Mouse (Mus musculus) thymus, adult 2 months (tissue): ENCODE measurements around the gene Tmem266. TPM values are rescaled to one million over a fixed set of nuclear protein-coding genes. Genes with fewer than 3 reads are reported as not detected.

ENCODE experiments used
- DNase-seq: peaks from one replicate; pipeline ENCODE4 v3.0.0; 2021
- H3K27ac ChIP-seq: fragments of 200-500 bp; 2 replicates; pipeline ENCODE4 v1.5.1; 2012; ENCODE audit warnings: low read length, control low read depth; ENCODE audit not compliant: control insufficient read depth, insufficient read depth
- H3K27me3 ChIP-seq: fragments of 200-500 bp; 2 replicates; pipeline ENCODE4 v1.6.1; 2012; ENCODE audit warnings: mild to moderate bottlenecking, low read length, moderate library complexity, mixed read lengths; ENCODE audit not compliant: control insufficient read depth, insufficient read depth
- H3K36me3 ChIP-seq: fragments of 200-500 bp; 2 replicates; pipeline ENCODE4 v1.6.1; 2012; ENCODE audit warnings: mild to moderate bottlenecking, low read length, moderate library complexity; ENCODE audit not compliant: control insufficient read depth, insufficient read depth
- H3K4me1 ChIP-seq: fragments of 200-500 bp; replicated peaks from 2 replicates; pipeline ENCODE4 v1.6.1; 2012; ENCODE audit warnings: low read length; ENCODE audit not compliant: control insufficient read depth, insufficient read depth
- H3K4me3 ChIP-seq: fragments of 200-500 bp; 2 replicates; pipeline ENCODE4 v1.5.1; 2012; ENCODE audit warnings: mild to moderate bottlenecking, low read length, control low read depth, moderate library complexity; ENCODE audit not compliant: control insufficient read depth, insufficient read depth
- CTCF ChIP-seq: fragments of 200-500 bp; IDR thresholded peaks from 2 replicates; pipeline ENCODE4 v1.5.1; 2012; ENCODE audit warnings: mild to moderate bottlenecking, control low read depth, low read length, moderate library complexity, borderline replicate concordance; ENCODE audit not compliant: control insufficient read depth, poor library complexity, insufficient read depth; ENCODE audit errors: extremely low read depth
- POLR2A ChIP-seq: fragments of 200-500 bp; IDR thresholded peaks from 2 replicates; pipeline ENCODE4 v1.6.1; 2012; ENCODE audit warnings: mild to moderate bottlenecking, low read length, control low read depth, moderate library complexity; ENCODE audit not compliant: control insufficient read depth, poor library complexity, insufficient read depth; ENCODE audit errors: extremely low read depth
- WGBS: fragments of 180-500 bp; shearing (Covaris S2); methylation state at CpG from one replicate; pipeline ENCODE4 v1.1.7; 2018; 5-methylcytosine and 5-hydroxymethylcytosine counted together
- polyA plus RNA-seq: library from polyadenylated mRNA; depleted of rRNA; stranded (reverse); fragments of >200 nt; gene quantifications from 2 replicates; pipeline ENCODE4 v1.2.3, GENCODE M21; 2012

Tmem266 gene
- polyA plus RNA-seq, 1 experiment = 1.00 TPM

DNA sequence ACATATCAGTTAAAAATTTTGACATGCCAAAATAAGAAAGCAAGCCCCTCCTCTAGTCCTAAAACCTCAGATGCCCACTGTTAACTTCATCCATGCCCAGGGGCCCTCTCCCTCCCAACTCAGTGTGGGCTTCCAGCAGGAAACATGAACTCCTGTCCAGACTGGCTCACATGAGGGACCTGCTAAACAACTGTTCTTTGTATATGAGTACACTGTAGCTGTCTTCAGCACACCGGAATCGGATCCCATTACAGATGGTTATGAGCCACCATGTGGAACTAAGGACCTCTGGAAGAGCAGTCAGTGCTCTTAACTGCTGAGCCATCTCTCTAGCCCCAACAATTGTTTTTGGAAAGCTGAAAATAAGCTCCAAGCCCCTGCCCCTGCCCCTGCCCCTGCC lies 80.1 kb downstream of the Tmem266 start:
- 96% methylated on average over 2 of the region's 2 CpGs for WGBS
- Histone ChIP-seq H3K4me1 (0 out of 2 replicates have a peak, but pooled peaks cover 3% of the 10 kb centered on the region), H3K27ac (no peak overlapping the region), H3K27me3 (no peaks in the 10 kb centered on the region), H3K4me3 (no peak overlapping the region), H3K36me3 (no peaks in the 10 kb centered on the region)
- TF ChIP-seq POLR2A = no peak
- TF ChIP-seq CTCF = no peak
- no peak for DNase-seq

DNA sequence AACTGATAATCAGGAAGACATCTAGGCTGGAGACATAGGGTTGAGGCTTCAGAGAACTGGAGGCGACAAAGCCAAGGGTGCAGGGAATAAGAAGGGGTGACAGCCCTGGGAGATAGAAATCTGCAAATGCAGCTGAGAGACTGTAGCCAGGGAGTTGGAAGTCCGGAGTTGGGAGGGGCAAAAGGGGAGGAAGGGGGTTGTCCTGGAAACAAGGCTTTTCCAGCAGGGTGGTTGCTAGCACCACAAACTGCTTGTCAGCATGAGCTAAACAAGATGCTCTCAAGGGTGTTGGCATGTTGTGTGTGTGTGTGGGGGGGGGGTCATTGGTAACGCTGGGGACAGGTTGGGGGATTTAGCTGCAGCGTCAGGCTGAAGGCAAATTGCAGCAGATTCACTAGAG lies 82.1 kb downstream of the Tmem266 start:
- DNase-seq = no peak
- no peak for TF ChIP-seq POLR2A
- TF ChIP-seq CTCF = no peak
- H3K36me3 ChIP-seq = no peaks in the 10 kb centered on the region
- 86% methylated on average over 4 of the region's 4 CpGs for WGBS
- H3K4me1 ChIP-seq = 0 out of 2 replicates have a peak, but pooled peaks cover 3% of the 10 kb centered on the region
- no peak overlapping the region for H3K4me3 ChIP-seq
- no peaks in the 10 kb centered on the region for H3K27me3 ChIP-seq
- H3K27ac ChIP-seq = no peak overlapping the region

DNA sequence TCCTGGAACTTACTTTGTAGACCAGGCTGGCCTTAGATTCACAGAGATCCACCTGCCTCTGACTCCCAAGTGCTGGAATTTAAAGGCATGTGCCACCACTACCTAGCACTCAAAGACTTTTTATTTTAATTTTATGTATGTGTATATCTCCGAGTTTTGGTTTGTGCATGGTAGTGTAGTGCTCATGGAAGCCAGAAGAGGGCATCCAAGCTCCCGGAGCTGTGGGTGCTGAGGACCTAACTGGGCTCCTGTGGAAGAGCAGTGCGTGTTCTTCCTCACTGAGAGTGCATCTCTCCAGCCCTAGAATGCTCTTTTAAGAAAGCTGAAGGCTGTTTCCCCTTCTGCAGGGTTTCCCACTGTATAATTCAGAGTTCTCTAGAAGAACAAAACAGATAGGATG lies 83.1 kb downstream of the Tmem266 start:
- DNase-seq = peak; percentile 6
- Histone ChIP-seq H3K27ac (no peak overlapping the region), H3K36me3 (no peaks in the 10 kb centered on the region), H3K27me3 (no peaks in the 10 kb centered on the region), H3K4me1 (0 out of 2 replicates have a peak, but pooled peaks cover 3% of the 10 kb centered on the region), H3K4me3 (no peak overlapping the region)
- WGBS = 67% methylated on average over 3 of the region's 3 CpGs
- TF ChIP-seq POLR2A = no peak
- TF ChIP-seq CTCF = no peak

DNA sequence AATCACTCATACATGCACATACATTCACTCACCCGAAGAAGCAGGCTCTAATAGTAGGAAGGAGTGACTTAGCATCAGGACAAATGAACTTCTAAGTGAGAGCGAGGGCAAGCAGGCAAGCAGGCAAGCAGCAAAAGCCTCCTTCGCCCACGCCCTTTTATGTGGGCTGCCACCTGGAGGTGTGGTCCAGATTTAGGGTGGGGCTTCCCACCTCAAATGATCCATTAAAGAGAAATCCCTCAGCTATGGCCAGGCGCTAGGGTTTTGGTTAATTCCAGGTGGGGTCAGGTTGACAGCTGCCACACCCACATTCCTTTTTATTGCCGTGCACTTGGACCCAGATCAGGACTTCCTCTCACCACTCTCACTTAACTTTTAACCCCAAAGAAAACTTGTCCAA lies 83.7 kb downstream of the Tmem266 start:
- Histone ChIP-seq H3K4me3 (no peak overlapping the region), H3K27ac (no peak overlapping the region), H3K36me3 (no peaks in the 10 kb centered on the region), H3K4me1 (0 out of 2 replicates have a peak, but pooled peaks cover 3% of the 10 kb centered on the region), H3K27me3 (no peaks in the 10 kb centered on the region)
- DNase-seq = no peak
- TF ChIP-seq CTCF (no peak), POLR2A (no peak)
- WGBS = 5% methylated on average over 6 of the region's 6 CpGs

DNA sequence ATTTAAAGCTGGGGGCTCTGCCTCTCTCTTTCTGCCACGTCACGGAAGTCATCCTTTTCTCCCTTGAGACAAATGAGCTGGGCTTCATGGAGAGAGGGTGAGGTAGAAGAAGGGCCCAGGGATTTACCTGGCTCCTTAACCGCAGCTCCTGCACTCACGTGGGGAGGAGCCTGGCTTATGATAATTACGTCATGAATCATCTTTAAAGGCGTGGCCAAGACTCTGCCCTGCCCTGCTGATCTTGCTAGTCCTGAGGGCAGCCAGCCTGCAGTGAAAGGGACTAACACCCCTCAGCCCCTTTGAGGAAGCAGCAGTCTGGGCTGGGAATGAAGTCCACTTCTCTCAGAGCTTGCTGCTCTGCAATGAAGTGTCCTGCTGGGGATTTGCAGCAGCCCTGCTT lies 84.4 kb downstream of the Tmem266 start:
- Histone ChIP-seq H3K27ac (no peak overlapping the region), H3K4me1 (0 out of 2 replicates have a peak, but pooled peaks cover 3% of the 10 kb centered on the region), H3K4me3 (no peak overlapping the region), H3K36me3 (no peaks in the 10 kb centered on the region), H3K27me3 (no peaks in the 10 kb centered on the region)
- 88% methylated on average over 6 of the region's 6 CpGs for WGBS
- no peak for DNase-seq
- TF ChIP-seq CTCF (no peak), POLR2A (no peak)

DNA sequence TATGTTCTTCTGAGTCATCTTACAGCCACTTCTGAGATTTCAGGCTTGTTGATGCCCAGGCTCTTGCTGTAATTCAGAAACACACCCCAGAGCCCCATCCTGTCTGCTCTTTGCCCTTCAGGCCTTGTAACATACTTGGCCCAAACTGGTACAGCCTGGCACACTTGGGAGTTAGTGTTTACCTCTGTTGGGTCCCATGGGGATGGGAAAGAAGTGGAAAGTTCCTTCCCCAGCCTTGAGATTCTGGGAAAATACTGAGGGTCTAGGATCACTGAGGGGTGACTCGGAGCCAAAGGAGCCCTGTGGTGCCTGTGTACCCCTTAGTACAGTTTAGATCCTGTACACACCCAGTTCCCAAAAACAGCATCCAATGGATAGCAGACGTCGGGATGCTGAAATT lies 95.1 kb downstream of the Tmem266 start:
- Histone ChIP-seq H3K4me3 (no peak overlapping the region), H3K27ac (no peak overlapping the region), H3K36me3 (no peaks in the 10 kb centered on the region), H3K4me1 (no peaks in the 10 kb centered on the region), H3K27me3 (no peaks in the 10 kb centered on the region)
- WGBS = 96% methylated on average over 3 of the region's 3 CpGs
- no peak for TF ChIP-seq CTCF
- TF ChIP-seq POLR2A = no peak
- no peak for DNase-seq
